Mouse (Mus musculus): ENCODE measurements at regions not wholly inside any gene's neighbourhood (a gene's known extent, or its start where the extent isn't known, plus 50 kb on each side); places are given as distances from the start of the nearest gene placed in this dataset.

- Histone ChIP-seq H3K27ac (ENCODE audit: low read depth) (peak overlapping the region; percentile 88), H3K4me2 (peak overlapping the region; percentile 30), H3K4me1 (ENCODE audit: insufficient read depth) (peaks cover 61% of the 10 kb centered on the region), H3K9me3 (ENCODE audit: low read depth, low read length) (no peaks in the 10 kb centered on the region), H3K9ac (no peak overlapping the region), H3K36me3 (ENCODE audit: insufficient read depth) (no peaks in the 10 kb centered on the region), H3K4me3 (ENCODE audit: low read depth, low read length) (no peak overlapping the region), H3K27me3 (ENCODE audit: insufficient read depth, low read length) (no peaks in the 10 kb centered on the region)
- DNase-seq = peak; percentile 44
- ATAC-seq (ENCODE audit: insufficient read depth) = peak; percentile 45
- TF ChIP-seq CTCF (IDR thresholded peaks at IDR 0.05; ENCODE audit: low read depth) = no peak
Measured at GRCm38 (mm10) chr10:111673317-111673610, 167.2 kb downstream of the Phlda1 start.

DNA sequence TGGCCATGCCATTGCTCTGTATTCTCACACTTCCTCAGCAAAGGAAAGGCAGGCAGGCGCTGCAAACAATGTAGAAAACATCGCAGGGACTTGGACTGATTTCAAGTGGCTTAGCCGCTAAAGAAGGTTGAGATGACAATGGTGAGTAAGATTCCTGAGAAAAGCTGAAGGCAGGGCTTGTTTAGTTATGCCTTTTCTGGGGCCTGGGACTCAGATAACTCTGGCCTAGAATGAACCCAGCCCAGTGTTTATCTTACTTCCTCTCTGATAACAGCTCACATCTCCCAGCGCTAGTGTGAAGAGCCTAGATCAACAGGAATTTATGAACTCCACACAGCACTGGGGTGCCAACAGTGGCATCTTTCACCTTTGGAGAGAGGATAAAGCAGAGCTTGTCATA is 170.2 kb downstream of the Phlda1 start:
- ATAC-seq (ENCODE audit: insufficient read depth) (no peak), DNase-seq (peak; percentile 81)
- no peaks in the 10 kb centered on the region for H3K36me3 ChIP-seq (ENCODE audit: insufficient read depth)
- H3K27me3 ChIP-seq (ENCODE audit: insufficient read depth, low read length) = no peaks in the 10 kb centered on the region
- H3K4me3 ChIP-seq (ENCODE audit: low read depth, low read length) = no peak overlapping the region
- peak overlapping the region; percentile 77 for H3K27ac ChIP-seq (ENCODE audit: low read depth)
- WGBS = 4% methylated on average over 4 of the region's 4 CpGs
- no peak for TF ChIP-seq CTCF (IDR thresholded peaks at IDR 0.05; ENCODE audit: low read depth)
- no peak overlapping the region for H3K9ac ChIP-seq
- H3K9me3 ChIP-seq (ENCODE audit: low read depth, low read length) = no peaks in the 10 kb centered on the region
- H3K4me2 ChIP-seq = no peak overlapping the region
- peaks cover 46% of the 10 kb centered on the region for H3K4me1 ChIP-seq (ENCODE audit: insufficient read depth)

GRCm38 (mm10) chr10:111680919-111681318 is 174.8 kb downstream of the Phlda1 start:
- TF ChIP-seq CTCF (IDR thresholded peaks at IDR 0.05; ENCODE audit: low read depth) = no peak
- H3K4me2 ChIP-seq = no peak overlapping the region
- no peak for ATAC-seq (ENCODE audit: insufficient read depth)
- no peaks in the 10 kb centered on the region for H3K9me3 ChIP-seq (ENCODE audit: low read depth, low read length)
- DNase-seq = no peak
- H3K4me1 ChIP-seq (ENCODE audit: insufficient read depth) = peaks cover 10% of the 10 kb centered on the region
- WGBS = 72% methylated on average over 4 of the region's 4 CpGs
- H3K4me3 ChIP-seq (ENCODE audit: low read depth, low read length) = no peak overlapping the region
- H3K27me3 ChIP-seq (ENCODE audit: insufficient read depth, low read length) = no peaks in the 10 kb centered on the region
- H3K27ac ChIP-seq (ENCODE audit: low read depth) = no peak overlapping the region
- no peak overlapping the region for H3K9ac ChIP-seq
- H3K36me3 ChIP-seq (ENCODE audit: insufficient read depth) = no peaks in the 10 kb centered on the region

DNA sequence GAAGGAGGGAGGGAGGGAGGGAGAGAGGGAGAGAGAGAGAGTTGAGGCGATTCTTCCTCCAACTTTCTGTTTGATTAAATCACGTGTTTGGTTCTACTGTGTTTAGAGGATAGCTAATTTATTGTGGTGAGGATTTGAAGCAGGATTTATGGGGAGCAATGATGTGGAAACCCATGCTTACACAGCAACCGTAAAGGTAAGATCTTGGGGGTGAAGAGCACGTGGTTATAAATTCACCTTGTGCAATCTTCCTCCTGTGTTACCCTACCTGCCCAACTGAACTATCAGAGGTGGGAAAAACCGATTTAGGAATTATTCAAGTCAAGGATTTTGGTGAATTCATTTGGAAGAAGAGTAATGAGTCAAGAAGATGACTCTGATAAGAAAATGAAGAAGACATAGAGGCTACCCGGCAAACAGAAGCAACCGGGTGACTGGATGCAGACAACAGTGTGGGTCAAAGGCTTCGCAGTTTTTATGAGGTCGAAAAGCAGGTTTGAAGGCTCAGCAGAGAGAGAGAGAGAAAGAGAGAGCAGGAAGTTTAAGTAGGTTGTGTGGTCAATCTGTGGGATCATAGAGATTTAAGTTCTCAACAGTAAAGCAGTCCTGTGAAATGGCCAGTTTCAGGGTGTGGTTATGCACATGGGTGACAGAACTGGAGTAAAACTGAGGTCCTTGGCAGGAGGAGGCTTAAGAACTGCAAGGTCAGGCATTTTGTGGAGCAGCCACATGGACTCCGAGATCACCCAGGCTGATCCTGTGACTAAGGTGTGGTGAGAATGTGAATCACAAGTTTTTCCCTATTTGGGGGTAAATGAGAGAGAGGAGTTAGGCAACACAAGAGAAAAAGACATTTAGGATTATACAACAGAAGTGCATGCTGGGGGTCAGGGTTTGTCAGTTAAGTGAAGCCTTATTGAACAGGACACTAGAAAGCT is 178.6 kb downstream of the Phlda1 start:
- H3K27me3 ChIP-seq (ENCODE audit: insufficient read depth, low read length) = no peaks in the 10 kb centered on the region
- no peak overlapping the region for H3K9ac ChIP-seq
- ATAC-seq (ENCODE audit: insufficient read depth) = no peak
- H3K36me3 ChIP-seq (ENCODE audit: insufficient read depth) = no peaks in the 10 kb centered on the region
- no peak overlapping the region for H3K4me3 ChIP-seq (ENCODE audit: low read depth, low read length)
- 0 out of 2 replicates have a peak, but pooled peaks cover 2% of the 10 kb centered on the region for H3K4me1 ChIP-seq (ENCODE audit: insufficient read depth)
- H3K4me2 ChIP-seq = no peak overlapping the region
- WGBS = 72% methylated on average over 10 of the region's 10 CpGs
- no peak overlapping the region for H3K27ac ChIP-seq (ENCODE audit: low read depth)
- TF ChIP-seq CTCF (IDR thresholded peaks at IDR 0.05; ENCODE audit: low read depth) = no peak
- no peaks in the 10 kb centered on the region for H3K9me3 ChIP-seq (ENCODE audit: low read depth, low read length)
- no peak for DNase-seq

GRCm38 (mm10) chr10:111686585-111686984 is 180.5 kb downstream of the Phlda1 start:
- no peak overlapping the region for H3K4me2 ChIP-seq
- H3K4me3 ChIP-seq (ENCODE audit: low read depth, low read length) = no peak overlapping the region
- no peaks in the 10 kb centered on the region for H3K27me3 ChIP-seq (ENCODE audit: insufficient read depth, low read length)
- H3K9me3 ChIP-seq (ENCODE audit: low read depth, low read length) = no peaks in the 10 kb centered on the region
- H3K36me3 ChIP-seq (ENCODE audit: insufficient read depth) = no peaks in the 10 kb centered on the region
- DNase-seq = peak; percentile 26
- WGBS = 45% methylated on average over 5 of the region's 5 CpGs
- H3K4me1 ChIP-seq (ENCODE audit: insufficient read depth) = peaks cover 12% of the 10 kb centered on the region; the same call in 1 of the 2 replicates
- H3K9ac ChIP-seq = no peak overlapping the region
- no peak for ATAC-seq (ENCODE audit: insufficient read depth)
- no peak for TF ChIP-seq CTCF (IDR thresholded peaks at IDR 0.05; ENCODE audit: low read depth)
- H3K27ac ChIP-seq (ENCODE audit: low read depth) = no peak overlapping the region

GRCm38 (mm10) chr10:111689587-111689986 is 183.5 kb downstream of the Phlda1 start:
- Histone ChIP-seq H3K9ac (no peak overlapping the region), H3K27me3 (ENCODE audit: insufficient read depth, low read length) (no peaks in the 10 kb centered on the region), H3K36me3 (ENCODE audit: insufficient read depth) (no peaks in the 10 kb centered on the region), H3K4me2 (no peak overlapping the region), H3K4me3 (ENCODE audit: low read depth, low read length) (no peak overlapping the region), H3K4me1 (ENCODE audit: insufficient read depth) (peaks cover 20% of the 10 kb centered on the region), H3K9me3 (ENCODE audit: low read depth, low read length) (no peaks in the 10 kb centered on the region), H3K27ac (ENCODE audit: low read depth) (peak overlapping the region; percentile 85; the same call in 1 of the 2 replicates)
- peak; percentile 98 for ATAC-seq (ENCODE audit: insufficient read depth)
- WGBS = 22% methylated on average over 10 of the region's 10 CpGs
- no peak for TF ChIP-seq CTCF (IDR thresholded peaks at IDR 0.05; ENCODE audit: low read depth)
- peak; percentile 96 for DNase-seq

DNA sequence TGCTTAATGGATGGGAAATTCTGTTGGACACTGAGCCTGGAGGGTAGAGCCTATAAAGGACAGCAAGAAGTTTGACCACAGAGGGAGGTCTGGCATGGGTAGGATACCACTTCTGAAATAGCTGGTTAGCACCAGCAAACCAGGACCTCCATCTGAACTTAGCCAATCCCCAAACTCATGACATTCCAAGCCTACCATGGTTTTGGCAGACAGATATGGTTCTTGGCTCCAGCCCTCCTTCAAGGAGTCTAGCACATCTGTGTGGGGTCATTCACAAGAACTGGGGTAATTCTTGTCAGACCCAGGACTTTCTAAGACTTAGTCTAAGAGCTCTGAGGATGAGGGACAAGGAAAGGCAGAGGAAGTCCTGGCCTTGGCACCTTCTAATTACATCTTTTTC is 187.7 kb downstream of the Phlda1 start:
- peak; percentile 35 for DNase-seq
- H3K4me1 ChIP-seq (ENCODE audit: insufficient read depth) = peaks cover 34% of the 10 kb centered on the region
- no peak for TF ChIP-seq CTCF (IDR thresholded peaks at IDR 0.05; ENCODE audit: low read depth)

More for the DNA sequence above, 187.7 kb downstream of the Phlda1 start:
- Histone ChIP-seq H3K36me3 (ENCODE audit: insufficient read depth) (no peaks in the 10 kb centered on the region), H3K27ac (ENCODE audit: low read depth) (0 out of 2 replicates have a peak overlapping the region, but pooled peaks have one; percentile 5), H3K27me3 (ENCODE audit: insufficient read depth, low read length) (no peaks in the 10 kb centered on the region), H3K4me3 (ENCODE audit: low read depth, low read length) (no peak overlapping the region), H3K9me3 (ENCODE audit: low read depth, low read length) (no peaks in the 10 kb centered on the region), H3K4me2 (no peak overlapping the region), H3K9ac (no peak overlapping the region)
- ATAC-seq (ENCODE audit: insufficient read depth) = no peak

Measured in lung, embryonic 14.5 days (tissue).